Mouse (Mus musculus) cerebellum, postnatal 4 days (tissue): ENCODE measurements around the gene Ankrd37.

Source experiments
- DNase-seq, 2 experiments: peaks; one replicate each; pipeline ENCODE4 v3.0.0; 2022; ENCODE audit warnings: low spot score in 2 of 2, mixed read lengths in 1 of 2

Gene Ankrd37

DNA sequence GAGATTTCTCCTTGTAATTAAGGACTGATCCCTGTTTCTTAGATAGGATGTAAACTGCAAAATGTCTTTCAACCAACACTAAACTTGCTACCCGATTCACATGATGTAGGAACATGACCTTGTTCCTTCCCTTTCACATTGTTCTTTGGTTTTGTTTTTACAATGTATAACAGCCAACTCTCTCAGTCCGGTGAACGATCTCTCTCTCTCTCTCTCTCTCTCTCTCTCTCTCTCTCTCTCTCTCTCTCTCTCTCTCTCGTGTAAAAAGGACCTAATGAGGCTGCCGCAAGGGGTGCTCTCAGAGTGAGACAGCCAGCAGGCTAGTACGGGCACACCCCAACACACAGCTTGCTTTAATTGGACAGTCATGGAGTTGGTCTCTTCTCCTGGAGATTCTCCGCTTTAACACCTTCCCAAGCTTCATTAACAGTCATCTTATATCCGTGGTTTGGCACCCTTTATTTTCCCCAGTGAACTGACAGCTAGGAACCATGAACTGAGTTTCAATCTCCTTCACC is 31.5 kb downstream of the Ankrd37 start:
- no peak for DNase-seq

DNA sequence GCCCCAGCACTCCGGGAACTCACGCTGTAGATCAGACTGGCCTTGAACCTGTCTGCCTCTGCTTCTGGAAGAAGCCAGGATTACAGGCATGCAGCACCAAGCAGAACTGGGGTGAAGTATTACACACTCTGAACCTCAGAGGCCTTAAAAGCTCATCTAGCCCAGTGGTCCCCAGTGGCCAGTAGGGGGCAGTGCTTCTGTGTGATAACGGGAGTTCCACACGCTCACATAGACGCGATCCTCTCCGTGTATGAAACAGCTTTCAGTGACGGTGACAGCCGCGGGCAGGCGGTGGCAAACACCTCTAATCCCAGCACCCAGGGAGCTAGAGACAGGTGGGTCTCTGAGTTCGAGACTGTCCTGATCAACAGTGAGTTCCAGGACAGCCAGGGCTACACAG is 34.6 kb downstream of the Ankrd37 start:
- DNase-seq, result no peak

DNA sequence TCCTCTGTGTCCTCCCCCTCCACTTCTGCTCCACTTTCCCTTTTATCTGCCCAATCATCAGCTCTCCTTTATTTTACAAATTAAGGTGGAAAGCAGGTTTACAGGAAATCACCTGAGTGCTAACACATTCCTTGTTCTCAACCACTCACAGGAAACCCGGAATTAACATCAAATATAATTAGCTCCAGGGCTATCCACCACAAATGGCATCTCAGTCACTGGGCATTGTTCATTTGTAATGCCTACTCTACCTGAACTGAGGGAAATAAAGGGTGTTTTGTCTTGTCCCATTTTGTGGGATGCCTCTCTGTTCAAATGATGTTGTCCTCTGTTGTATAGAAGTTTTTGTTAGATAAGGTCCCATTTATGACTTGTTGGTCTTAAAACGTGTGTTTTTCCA is 54.9 kb downstream of the Ankrd37 start:
- no peak for DNase-seq
